Mouse (Mus musculus) left cerebral cortex, adult 9 months (tissue): ENCODE measurements around the gene Gm3147.
"Not testable (repeated sequence)": the region's sequence is repeated elsewhere in the genome, so short reads cannot be mapped to it uniquely, and the experiment has no call there.

Experiments used
- DNase-seq, 2 experiments: peaks; one replicate each; pipeline ENCODE4 v3.0.0; 2022; ENCODE audit warnings: low spot score in 2 of 2

Gene Gm3147

DNA sequence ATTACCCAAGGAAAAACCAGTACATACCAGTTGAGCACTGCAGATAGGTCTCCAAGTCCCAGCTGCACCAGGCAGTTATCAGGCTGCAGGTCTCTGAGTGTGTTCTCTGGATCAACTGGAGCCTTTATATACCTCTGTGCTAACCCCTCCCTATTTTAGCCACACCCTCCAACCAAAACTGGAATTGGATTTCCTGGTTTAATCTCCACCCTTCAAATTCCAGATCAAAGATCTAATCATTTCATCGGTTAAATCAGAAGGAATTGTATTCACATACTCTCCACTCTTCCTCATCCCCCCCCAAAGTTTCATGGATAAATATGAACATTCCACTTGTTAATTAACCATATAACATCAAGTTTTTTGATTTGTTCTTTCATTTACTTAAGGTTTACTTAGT is at the start of gene Gm3147:
Gm3147 (minus strand) TSS at position 101 of the 400 bp plus-strand sequence.
- not testable (repeated sequence) for DNase-seq

DNA sequence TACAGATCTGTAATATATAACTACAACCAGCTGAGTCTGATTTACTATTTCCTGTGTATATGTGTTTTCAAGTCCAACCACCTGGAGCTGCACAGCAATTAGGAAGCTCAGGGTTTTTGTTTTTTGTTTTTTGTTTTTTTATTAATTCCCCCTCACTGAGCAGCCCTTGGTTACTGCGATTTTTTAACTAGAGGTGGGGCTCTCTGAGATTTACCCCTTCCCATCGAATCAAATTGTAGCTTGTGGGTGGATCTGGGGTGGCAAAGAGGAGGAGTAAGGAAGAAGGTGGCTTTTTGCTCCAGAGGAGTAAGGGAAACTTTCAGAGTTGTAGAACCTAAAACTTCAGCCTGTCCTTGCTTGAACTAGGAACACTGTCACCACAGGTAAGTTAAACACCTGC is 31.9 kb upstream of the Gm3147 start, which contains the start of gene Gm6205:
Gm6205 (plus strand) TSS at position 301 of the 400 bp plus-strand sequence.
- not testable (repeated sequence) for DNase-seq

DNA sequence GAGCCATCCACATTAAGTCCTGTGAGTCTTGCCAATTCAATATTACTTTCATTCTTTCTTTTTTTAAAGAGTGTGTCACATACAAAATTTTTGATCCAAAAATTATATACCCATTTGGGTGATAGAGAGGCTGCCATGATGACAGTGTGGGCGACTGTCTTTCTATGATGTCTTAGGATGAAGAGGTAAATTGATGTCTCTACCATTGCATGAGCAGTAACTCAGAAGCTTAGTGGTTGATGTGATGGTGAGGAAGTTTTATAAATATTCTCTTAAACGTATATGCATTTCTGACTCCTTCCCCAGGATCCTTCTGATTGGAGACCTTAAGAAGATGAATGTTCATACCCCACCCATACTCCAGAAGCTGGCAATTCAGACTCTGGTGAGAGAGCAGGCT is 7.5 kb upstream of the Gm3147 start, which contains the start of gene Gm6509:
Gm6509 (plus strand) TSS at position 301 of the 400 bp plus-strand sequence.
- not testable (repeated sequence) for DNase-seq
